Mouse (Mus musculus) ovary, adult 18-20 months (tissue): ENCODE measurements around the gene Syne2.

Experiments
- DNase-seq: peaks from one replicate; pipeline ENCODE4 v3.0.0; 2022; ENCODE audit warnings: low spot score, mixed read lengths

Gene Syne2

DNA sequence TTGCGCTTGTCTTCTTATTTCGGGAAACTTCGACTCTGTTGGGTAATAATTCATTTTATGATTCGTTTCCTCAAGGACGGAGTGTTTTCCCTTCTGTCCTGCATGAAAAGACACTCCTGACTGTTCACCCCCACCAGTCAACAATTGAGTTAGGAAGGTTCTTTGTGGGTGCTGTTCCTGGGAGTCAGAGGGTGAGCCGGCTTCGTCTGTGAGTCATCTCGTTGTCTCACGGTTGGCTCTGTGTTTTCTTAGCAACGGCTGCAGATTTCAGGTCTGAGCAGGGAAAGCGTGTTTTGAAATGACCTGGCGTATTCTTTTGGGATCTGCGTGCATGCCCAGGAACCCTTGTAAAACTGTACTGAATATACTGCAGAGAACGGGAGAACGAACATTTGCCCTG, 9.8 kb downstream of the Syne2 start:
- peak; percentile 48 for DNase-seq

DNA sequence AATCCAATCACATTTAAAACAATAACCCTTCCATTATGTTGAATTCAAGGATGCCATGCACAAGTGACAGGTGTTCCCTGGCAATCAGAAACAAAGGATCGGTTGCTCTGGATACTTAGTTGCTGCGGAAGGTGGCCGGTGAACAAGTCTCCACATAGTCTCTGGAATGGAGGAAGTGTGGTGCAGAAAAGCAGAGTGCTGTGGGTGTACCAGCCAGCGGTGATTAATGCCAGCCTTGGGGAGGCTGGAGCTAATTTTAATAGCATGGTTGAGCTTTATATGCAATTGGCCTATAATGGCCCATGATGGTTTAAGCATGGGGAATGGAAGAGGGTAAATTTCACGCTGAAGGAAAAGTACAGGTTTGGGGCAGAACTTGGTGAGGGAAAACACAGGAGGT, 11.7 kb downstream of the Syne2 start:
- no peak for DNase-seq

DNA sequence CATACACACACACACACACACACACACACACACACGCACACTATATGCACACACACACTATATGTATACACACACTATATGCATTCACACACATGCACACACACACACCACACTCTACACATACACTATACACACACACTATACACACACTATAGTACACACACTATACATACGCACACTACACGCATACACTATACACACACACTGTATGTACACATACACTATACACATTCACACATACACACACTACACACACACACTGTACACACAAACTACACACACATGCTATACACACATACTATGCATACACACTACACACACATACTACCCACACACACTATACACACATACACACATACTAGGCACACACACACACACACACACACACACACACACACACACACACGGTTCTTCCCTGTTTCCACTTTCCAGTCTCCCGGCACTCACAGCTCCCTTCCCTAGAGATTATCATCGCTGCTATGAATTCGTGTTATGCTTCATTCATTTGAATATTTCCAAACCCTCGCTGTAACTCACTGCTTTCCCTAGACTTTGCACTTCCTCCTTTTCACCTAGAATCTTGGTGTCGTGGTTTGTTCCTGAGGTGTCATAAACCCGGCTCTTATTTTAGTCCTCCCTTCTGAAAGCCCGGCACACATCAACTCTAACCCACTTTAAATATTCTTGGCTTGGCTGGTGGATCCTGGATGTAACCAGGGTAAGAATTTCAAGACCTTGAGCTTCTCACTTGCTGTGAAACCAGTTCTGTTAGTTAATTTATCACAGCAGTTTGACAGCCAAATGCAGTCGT, 15.4 kb downstream of the Syne2 start:
- DNase-seq, result no peak

DNA sequence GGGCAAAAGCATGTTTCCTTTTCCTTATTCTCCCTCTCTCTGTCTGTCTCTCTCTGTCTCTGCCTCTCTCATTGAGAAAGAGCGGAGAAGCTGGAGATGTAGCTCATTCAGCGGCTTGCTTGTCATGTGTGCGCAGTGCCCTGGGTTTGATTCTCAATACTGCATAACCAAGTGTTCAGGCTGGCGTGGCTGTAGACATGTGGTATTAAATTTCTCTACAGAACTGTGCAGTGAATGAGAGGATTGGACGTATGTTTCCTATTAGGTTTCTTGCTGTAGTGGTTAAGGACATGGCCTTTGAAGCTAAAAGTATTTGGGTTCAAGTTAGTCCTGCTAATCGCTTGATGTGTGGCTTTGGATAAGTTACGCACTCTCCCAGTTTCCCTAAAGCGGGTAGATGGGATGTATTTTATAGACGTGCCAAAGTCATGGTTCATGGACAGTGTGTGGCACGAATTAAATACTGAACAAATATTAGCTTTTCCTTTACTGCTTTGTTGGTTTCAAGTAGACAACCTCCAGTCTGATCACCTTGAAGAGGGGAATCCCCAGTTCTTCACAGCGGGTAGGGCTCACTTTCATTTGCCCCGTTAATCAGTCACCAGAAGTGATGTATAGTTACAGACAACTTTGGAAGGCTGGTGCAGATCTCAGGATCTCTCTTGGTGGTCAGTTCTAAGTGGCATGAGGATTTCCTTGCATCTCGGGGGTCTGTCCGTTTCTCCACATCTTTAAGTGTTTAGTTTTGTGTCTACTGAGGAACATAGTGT, 16.2 kb downstream of the Syne2 start:
- DNase-seq, result no peak

DNA sequence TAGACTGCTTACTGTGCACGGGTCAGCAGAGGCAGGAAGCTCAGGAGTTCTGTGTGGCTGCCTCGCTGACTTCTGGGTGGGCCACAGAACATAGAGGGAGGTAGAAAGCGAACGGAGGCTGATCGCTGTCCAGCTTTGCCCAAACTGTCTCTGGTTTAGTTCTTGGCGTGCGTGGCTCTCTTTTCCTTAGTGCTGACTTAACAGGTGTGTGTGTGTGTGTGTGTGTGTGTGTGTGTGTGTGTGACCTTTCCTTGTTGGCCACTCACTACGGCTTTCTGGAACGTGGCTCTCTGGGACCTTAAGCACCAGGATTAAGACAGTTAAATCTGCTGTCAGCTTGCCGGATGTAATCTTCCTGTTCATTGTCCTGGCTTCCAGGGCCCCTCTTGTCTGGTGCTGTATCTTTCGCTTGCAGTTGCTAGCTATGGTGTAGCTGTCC, 18.6 kb downstream of the Syne2 start:
- no peak for DNase-seq

DNA sequence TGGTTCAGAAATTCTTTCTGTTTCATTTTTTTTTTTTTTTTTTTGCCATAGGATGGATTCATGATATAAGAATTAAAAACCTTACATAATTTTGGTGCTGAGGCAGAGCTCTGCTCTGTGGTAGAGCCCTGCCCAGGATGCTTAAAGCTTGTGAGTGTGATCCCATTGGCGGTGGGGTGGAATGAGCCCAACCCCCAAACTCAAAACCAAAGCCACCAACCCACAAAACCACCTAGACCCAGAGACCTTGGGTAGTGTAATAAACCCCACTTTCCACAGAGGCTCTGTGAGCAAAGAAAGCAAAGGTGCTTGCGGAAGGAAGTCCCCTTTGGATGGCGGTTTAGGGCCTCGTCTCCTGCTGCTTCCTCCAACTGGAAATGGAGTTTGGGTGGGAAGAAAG, 19.5 kb downstream of the Syne2 start:
- no peak for DNase-seq

DNA sequence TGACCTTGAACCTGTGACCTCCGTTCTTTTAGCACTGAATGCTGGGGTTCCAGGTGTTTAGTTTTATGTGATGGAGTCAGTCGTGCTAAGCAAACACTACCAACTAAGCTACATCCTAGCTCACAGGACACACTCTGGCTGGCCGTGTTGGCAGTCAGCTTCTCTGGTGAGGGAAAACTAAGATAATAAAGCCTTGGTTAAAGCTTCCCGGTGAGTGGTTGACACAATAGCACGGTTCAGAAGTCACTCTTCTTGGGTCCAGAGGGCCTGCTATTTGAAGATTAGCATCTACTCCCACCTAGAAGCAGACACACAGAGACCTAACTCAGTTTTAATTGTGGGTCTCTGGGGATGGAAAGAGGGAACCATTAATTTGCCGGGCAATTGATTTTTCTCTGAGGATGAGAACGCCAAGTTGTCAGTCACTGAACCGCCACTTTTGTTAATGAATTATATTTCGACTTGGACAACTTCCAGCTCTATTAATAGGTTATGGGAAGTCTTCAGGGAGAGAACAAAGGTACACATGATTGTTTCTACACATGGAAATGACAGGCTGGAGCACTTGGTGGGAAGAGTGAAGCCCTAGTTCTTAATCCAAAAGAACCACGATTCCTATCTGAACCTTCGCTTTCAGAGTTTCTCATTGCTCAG, 21.3 kb downstream of the Syne2 start:
- DNase-seq, result no peak

DNA sequence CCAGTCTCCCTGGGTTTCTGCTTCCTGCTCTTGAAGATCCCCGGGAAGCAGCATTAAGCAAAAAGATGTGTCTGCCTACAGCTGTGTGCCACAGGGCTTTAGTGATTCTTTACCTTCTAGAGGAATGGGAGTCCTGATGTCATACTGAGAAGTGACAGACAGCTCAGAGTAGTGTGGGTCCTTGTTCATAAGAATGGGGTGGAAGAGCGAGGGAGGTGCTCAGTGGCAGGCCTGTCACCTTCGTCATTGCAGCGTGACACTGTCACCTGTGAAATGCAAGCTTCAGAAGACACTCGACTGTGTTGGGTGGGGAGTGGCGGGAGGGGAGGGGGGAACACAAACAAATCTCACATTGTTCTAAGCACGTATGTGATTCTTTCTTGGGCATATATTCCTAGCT, 23.2 kb downstream of the Syne2 start:
- DNase-seq, result no peak

DNA sequence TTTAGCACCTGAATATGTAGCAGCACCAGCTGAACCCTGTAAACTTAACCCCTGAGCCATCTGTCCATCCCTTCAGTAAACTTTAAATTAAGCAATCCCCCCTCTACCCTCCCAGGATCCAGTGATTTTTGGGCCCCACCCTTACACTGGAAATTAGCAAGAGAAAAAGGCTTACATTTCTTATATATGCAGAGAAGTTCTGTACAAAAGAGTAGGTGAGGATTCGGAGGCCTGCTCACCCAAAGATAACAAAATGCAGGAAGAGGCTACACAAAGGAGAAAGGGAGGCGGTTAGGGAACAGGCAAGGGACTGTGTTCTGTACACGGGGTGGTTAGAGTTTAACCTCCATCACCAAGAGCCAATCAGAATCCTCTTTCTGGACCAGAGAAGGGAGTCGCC, 26.4 kb downstream of the Syne2 start:
- DNase-seq, result no peak

DNA sequence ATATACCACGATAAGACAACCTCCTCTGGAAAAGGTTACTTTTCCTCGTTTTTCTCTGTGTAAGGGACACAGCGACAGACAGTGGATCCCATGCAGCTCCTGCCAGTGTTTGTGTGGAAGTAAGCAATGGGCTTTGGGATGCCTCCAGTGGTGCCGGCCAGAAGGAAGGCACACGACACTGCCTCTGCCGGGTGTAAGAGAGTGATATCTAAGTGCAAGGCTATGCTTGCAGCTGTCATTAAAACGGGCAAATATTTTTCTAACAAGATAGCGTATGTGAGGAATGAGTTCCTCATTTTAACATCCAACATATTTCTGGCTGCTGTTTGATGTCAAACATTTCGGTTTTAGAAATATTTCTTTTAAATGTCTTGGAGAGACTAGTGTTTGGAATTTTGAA, 27.1 kb downstream of the Syne2 start:
- DNase-seq, result no peak

DNA sequence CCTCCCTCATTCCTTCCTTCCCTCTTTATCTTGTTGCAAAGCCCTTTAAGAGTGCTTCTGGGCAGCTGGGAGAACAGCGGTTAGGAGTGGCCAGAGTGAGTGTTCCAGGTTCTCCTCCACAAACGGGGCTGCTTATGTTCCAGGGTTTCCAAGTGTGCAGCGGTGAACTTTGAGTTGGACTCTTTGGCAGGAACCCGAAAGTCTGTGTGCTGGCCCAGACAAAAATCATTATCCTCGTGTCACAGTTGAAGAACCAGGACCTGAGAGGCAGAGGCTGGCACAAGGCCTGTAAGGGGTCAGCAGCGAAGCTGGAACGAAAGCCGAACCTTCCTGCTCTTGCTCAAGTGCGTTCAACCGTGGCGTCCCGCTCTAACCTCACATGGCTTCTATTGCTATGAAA, 28.6 kb downstream of the Syne2 start:
- peak; percentile 25 for DNase-seq

DNA sequence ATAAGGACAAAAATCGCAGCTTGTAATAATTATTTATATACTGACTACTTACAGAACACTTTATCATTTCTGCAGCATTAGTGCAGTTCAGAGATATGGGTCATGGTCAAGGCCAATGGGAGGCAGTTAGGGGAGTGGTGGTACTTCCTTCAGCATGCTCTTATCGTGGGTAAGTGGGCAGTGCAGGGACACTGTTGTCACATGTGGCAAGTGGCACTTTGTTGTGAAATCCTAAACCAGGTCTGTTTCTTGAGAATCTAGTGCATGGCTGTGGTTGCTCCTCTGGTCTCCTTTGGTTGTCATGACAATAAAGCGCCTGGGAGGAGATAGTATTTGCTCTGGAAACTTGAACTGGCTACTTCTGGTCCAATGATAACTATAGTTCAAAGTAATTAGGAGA, 32.3 kb downstream of the Syne2 start:
- DNase-seq, result no peak

DNA sequence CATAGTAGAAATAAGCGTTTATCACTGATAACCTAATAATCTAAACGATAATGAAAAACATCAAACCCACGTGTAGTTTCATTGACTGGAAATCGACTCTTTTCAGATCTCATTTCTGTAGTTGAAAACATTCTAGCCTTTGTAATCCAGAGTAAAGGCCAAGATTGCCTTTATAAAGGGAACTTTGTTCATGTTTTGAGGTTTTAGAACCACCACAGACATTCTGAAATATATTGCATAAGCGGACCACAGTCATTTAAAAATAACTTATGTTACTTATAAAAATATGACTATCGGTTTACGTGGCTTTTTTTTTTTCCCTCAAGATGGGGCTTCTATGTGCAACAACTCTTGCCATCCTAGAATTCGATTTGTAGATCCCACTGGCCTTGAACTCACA, 33.5 kb downstream of the Syne2 start:
- no peak for DNase-seq

DNA sequence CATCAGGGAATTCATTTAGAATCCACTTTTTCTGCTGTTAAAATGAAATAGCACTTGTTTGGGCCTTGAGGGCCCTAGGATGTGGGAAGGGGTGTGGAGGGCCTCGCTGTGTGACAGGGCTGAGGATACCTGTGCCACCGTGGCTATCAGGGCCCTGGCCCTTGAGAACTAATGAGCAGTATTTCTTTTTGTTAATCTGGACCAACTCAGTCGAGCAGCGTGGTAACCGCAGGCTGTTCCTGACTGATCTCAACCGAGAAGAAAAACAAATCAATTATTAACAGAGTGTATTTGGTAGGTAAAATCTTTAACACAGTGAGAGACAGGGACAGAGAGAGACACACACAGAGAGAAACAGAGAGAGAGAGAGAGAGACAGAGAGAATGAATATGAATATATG, 34.5 kb downstream of the Syne2 start:
- DNase-seq, result no peak

DNA sequence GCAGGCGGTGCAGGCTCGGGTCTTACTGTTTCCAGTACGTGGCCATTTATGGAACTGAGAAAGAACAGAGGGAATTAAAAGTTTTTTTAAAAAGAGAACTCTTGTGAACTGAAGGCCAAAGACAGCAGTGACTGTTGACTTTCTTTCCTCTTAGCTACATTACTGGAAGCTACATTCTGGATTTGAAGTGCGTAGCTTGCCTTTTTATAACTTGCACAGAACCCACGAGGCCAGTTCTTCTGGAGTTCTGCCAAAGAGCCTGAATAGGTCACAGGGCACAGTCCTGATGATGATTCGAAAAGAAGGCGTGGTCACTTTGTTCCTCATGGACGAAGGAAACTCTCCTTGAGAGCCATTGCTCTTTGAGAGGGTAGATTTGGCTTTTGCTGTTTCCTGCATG, 35.6 kb downstream of the Syne2 start:
- DNase-seq, result peak; percentile 57

DNA sequence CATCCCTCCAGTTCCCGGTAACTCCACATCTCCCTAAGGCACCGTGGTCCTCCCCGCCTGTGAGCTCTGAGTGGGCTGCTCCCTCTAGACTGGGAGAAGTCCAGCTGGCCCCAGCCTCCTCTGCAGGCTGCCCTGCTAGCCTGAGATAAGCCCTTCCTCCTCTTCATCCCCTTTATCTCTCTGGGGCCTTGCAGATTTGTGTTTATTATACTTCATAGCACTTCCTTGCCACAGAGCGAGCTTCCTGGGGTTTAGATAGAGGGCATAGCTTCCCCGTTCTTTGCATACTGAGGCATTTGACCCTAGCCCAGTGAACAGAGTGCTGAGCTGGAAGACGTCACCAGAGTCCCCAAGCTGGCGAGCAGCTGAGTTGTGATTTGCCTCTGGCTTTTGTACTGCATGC, 37.1 kb downstream of the Syne2 start:
- peak; percentile 77 for DNase-seq

DNA sequence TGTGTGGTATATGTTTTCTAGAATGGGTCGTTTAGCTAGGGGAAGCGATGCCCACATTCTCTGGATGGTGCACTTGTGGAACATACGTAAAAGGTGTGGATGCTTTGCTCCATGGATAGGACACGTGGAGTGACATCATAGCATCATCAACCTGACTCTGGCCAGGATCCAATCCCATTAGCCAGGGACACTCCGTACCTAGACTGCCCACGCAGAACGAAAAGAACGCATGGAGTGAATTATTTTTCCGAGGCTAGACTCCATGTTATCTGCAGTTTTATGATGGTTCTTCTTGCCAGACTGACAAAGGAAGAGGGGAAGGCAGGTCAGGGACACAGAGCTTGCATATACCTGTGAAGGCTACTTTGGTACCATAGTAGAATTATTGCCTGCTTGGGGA, 37.7 kb downstream of the Syne2 start:
- DNase-seq, result no peak

DNA sequence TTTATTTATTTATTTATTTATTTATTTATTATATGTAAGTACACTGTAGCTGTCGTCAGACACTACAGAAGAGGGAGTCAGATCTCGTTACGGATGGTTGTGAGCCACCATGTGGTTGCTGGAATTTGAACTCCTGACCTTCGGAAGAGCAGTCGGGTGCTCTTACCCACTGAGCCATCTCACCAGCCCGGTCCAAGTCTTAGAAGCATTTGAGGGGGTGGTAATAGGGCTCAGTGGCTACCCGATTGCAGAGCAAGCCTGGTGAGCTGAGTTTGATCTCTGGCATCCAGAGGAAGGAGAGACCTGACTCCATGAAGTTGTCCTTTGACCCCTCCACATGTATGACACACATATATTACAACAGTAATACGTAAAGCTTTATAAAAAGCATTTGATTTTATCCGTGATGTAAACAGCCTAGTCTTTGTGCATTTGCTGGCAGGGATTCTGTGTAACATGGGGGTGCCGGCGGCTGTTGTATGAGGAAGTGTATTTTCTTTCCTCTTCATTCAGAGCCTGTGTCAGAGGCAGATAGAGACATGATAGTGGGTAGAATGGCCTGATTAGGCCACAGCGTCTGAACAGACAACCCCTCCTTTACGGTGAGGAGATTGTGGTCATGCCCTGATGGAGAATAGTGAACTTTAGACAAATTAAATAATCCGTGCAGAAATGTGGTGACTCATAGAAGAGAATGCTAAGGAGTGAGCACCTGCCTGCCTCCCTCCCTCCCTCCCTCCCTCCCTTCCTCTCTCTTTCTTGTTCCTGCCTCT, 38.3 kb downstream of the Syne2 start:
- DNase-seq, result no peak

DNA sequence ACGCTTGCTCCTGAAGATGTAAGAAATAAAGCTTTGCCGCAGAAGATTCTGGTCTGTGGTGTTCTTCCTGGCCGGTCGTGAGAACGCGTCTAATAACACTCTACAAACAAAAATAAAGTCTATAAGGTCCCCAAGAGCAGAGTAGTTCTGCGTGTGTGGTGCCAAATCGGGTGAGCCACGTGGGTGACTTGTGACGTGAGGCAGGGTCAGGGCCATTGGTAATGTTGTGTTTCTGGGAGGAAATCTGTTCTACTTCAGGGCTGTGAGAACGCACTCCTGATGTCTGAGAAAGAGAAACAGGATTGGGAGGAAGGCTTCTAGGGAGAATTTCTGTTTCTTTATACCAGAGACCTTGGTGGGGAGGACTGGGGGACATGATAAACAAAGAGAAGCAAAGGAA, 42.0 kb downstream of the Syne2 start:
- DNase-seq, result peak; percentile 79

DNA sequence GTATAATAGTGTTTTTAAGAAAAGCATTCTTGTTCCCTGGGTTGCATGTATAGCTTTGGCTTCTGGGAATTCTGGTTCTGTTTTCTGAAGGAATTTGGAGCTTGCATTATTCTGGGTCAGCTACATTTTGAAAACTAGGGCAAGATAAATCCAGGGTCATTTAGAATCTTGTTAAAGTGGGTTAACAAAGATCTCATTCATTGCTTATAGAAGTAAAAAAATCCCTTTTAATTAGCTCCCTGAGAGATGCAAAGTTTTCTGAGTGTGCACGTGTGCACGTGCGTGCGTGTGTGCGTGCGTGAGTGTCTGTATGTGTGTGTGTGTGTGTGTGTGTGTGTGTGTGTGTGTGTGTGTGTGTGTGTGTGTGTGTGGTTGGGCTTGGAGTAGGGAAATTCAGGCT, 42.9 kb downstream of the Syne2 start:
- no peak for DNase-seq

DNA sequence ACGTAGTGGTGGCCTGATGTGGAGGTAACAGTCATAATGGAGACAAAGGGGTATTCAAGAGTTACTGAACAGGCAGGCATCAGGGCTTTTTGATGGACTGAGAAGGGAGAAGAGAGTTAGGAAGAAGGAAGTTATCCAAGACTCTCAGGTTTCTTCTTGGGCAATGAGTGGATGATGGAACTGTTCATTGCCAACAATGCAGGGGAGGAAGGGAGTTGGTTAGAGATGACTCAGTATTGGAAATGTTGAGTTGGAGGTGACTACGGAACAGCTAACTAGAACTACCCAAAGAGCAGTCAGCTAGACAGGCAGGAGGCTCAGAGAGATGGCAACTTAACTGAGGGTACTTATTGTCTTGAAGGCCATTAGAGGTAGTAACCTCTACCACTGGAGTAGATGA, 47.2 kb downstream of the Syne2 start:
- DNase-seq, result no peak
